Mouse (Mus musculus): ENCODE results near the gene Pfn1. TPM values are rescaled to one million over a fixed set of nuclear protein-coding genes. Genes with fewer than 3 reads are reported as not detected.

The Pfn1 gene
- polyA plus RNA-seq, 1 experiment from 2014 or later, result 1,326 TPM

DNA sequence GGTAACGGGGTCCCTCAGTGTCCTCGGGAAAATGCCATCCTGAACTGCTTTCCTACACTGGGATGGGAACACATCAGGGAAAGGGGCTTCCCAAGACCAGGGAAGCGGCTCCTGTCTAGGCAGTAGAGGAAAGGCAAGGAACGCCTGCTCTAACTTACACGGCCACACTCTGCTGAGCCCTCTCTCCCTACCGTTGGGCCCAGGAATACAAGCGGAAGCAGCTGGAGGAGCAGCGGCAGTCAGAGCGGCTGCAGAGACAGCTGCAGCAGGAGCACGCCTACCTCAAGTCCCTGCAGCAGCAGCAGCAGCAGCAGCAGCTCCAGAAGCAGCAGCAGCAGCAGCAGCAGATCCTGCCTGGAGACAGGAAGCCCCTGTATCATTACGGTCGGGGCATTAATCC, 47.7 kb downstream of the Pfn1 start:
- peaks cover 17% of the 10 kb centered on the region for H3K36me3 ChIP-seq (ENCODE audit: control insufficient read depth, insufficient read depth, low read length)

DNA sequence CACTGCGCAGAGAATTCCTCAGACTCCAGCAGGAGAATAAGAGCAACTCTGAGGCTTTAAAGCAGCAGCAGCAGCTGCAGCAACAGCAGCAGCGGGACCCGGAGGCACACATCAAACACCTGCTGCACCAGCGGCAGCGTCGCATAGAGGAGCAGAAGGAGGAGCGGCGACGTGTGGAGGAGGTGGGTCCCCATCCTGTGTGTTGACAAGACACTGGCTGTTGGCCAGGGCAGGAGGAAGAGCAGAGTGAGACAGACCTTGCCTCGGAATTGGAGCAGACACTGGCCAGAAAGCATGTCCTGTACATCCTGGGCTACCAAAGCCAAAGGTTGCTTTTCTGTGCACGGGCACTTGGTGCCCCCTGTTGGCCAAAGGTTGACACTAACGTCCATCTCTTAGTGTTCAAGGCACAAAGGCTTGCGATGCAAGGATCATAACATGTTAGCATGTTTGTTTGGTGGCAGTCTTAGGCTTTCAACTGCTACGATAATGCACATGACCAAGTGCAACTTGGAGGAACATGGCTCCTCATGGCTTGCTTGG, 49.3 kb downstream of the Pfn1 start:
- H3K9me3 ChIP-seq (ENCODE audit: control insufficient read depth, low read length), result no peaks in the 10 kb centered on the region
- peaks cover 17% of the 10 kb centered on the region for H3K36me3 ChIP-seq (ENCODE audit: control insufficient read depth, insufficient read depth, low read length)
- no peak overlapping the region for H3K4me2 ChIP-seq
- H3K27ac ChIP-seq (ENCODE audit: low read depth, low read length), result no peak overlapping the region
- no peaks in the 10 kb centered on the region for H3K27me3 ChIP-seq (ENCODE audit: control insufficient read depth, insufficient read depth, low read length)
- H3K4me3 ChIP-seq (ENCODE audit: low read depth, low read length), result no peak overlapping the region
- no peaks in the 10 kb centered on the region for H3K4me1 ChIP-seq (ENCODE audit: control insufficient read depth, insufficient read depth, low read length)
- WGBS, result 69% methylated on average over 14 of the region's 14 CpGs
- DNase-seq (ENCODE audit: low spot score, missing footprints), result peak; percentile 96
- no peak for ATAC-seq (ENCODE audit: low FRiP score)
- H3K9ac ChIP-seq (ENCODE audit: low read length), result no peak overlapping the region

More for the DNA sequence above, 47.7 kb downstream of the Pfn1 start:
- Histone ChIP-seq H3K27ac (ENCODE audit: low read depth, low read length) (no peak overlapping the region), H3K27me3 (ENCODE audit: control insufficient read depth, insufficient read depth, low read length) (no peaks in the 10 kb centered on the region), H3K9ac (ENCODE audit: low read length) (no peak overlapping the region), H3K4me3 (ENCODE audit: low read depth, low read length) (no peak overlapping the region), H3K4me2 (no peak overlapping the region), H3K4me1 (ENCODE audit: control insufficient read depth, insufficient read depth, low read length) (no peaks in the 10 kb centered on the region), H3K9me3 (ENCODE audit: control insufficient read depth, low read length) (no peaks in the 10 kb centered on the region)
- WGBS, result 78% methylated on average over 12 of the region's 12 CpGs
- ATAC-seq (ENCODE audit: low FRiP score), result no peak
- DNase-seq (ENCODE audit: low spot score, missing footprints), result peak; percentile 59

Other genes starting within 250 kb of the Pfn1 start
- 32.5 and 33.7 TPM in 2 replicates for gene Pelp1, start 244.6 kb downstream of the Pfn1 start, polyA plus RNA-seq (2014; fragmentation: Nextera tagmentation; extraction: Ambion mirVana)
- gene Arrb2, start 222.0 kb downstream of the Pfn1 start, polyA plus RNA-seq (2014; fragmentation: Nextera tagmentation; extraction: Ambion mirVana), result 28.9 and 31.3 TPM in 2 replicates
- gene Med11, start 202.7 kb downstream of the Pfn1 start, polyA plus RNA-seq (2014; fragmentation: Nextera tagmentation; extraction: Ambion mirVana), result 37.7 and 42.1 TPM in 2 replicates
- gene Zmynd15, start 195.2 kb downstream of the Pfn1 start, polyA plus RNA-seq (2014; fragmentation: Nextera tagmentation; extraction: Ambion mirVana), result 0.18 and 0.26 TPM in 2 replicates
- gene Cxcl16, start 194.7 kb downstream of the Pfn1 start, polyA plus RNA-seq (2014; fragmentation: Nextera tagmentation; extraction: Ambion mirVana), result 0.50 and 0.82 TPM in 2 replicates
- not detected in 2 replicates for gene Tm4sf5, start 149.4 kb downstream of the Pfn1 start, polyA plus RNA-seq (2014; fragmentation: Nextera tagmentation; extraction: Ambion mirVana)
- gene Vmo1, start 140.0 kb downstream of the Pfn1 start, polyA plus RNA-seq (2014; fragmentation: Nextera tagmentation; extraction: Ambion mirVana), result 0.42 TPM in 1 of 2 replicates, not detected in the other
- 0.18 and 0.22 TPM in 2 replicates for gene Gltpd2, start 135.4 kb downstream of the Pfn1 start, polyA plus RNA-seq (2014; fragmentation: Nextera tagmentation; extraction: Ambion mirVana)
- 826 and 909 TPM in 2 replicates for gene Psmb6, start 129.3 kb downstream of the Pfn1 start, polyA plus RNA-seq (2014; fragmentation: Nextera tagmentation; extraction: Ambion mirVana)
- gene Gm40193, start 121.7 kb downstream of the Pfn1 start, polyA plus RNA-seq (2014; fragmentation: Nextera tagmentation; extraction: Ambion mirVana), result not detected in 2 replicates
- gene Pld2, start 114.6 kb downstream of the Pfn1 start, polyA plus RNA-seq (2014; fragmentation: Nextera tagmentation; extraction: Ambion mirVana), result 3.5 and 4.0 TPM in 2 replicates
- gene Mink1, start 91.8 kb downstream of the Pfn1 start, polyA plus RNA-seq (2014; fragmentation: Nextera tagmentation; extraction: Ambion mirVana), result 12.3 and 12.9 TPM in 2 replicates
- gene 4930544D05Rik, start 38.8 kb downstream of the Pfn1 start, polyA plus RNA-seq (2014; fragmentation: Nextera tagmentation; extraction: Ambion mirVana), result not detected in 2 replicates
- not detected in 2 replicates for gene Chrne, start 35.4 kb downstream of the Pfn1 start, polyA plus RNA-seq (2014; fragmentation: Nextera tagmentation; extraction: Ambion mirVana)
- gene Gp1ba, start 15.5 kb downstream of the Pfn1 start, polyA plus RNA-seq (2014; fragmentation: Nextera tagmentation; extraction: Ambion mirVana), result 0.61 and 0.81 TPM in 2 replicates
- 87.0 and 87.9 TPM in 2 replicates for gene Rnf167, start 7.4 kb downstream of the Pfn1 start, polyA plus RNA-seq (2014; fragmentation: Nextera tagmentation; extraction: Ambion mirVana)
- gene Slc25a11, start 7.2 kb downstream of the Pfn1 start, polyA plus RNA-seq (2014; fragmentation: Nextera tagmentation; extraction: Ambion mirVana), result 134 and 142 TPM in 2 replicates
- gene Eno3, start 2.6 kb upstream of the Pfn1 start, polyA plus RNA-seq (2014; fragmentation: Nextera tagmentation; extraction: Ambion mirVana), result 13.8 and 14.3 TPM in 2 replicates
- 138 and 139 TPM in 2 replicates for gene Spag7, start 14.8 kb upstream of the Pfn1 start, polyA plus RNA-seq (2014; fragmentation: Nextera tagmentation; extraction: Ambion mirVana)
- 6.6 and 6.7 TPM in 2 replicates for gene Camta2, start 33.5 kb upstream of the Pfn1 start, polyA plus RNA-seq (2014; fragmentation: Nextera tagmentation; extraction: Ambion mirVana)
- gene Inca1, start 45.5 kb upstream of the Pfn1 start, polyA plus RNA-seq (2014; fragmentation: Nextera tagmentation; extraction: Ambion mirVana), result 1.3 TPM in 2 replicates
- gene Kif1c, start 45.9 kb upstream of the Pfn1 start, polyA plus RNA-seq (2014; fragmentation: Nextera tagmentation; extraction: Ambion mirVana), result 6.1 and 7.1 TPM in 2 replicates
- 10.2 and 11.0 TPM in 2 replicates for gene Zfp3, start 109.6 kb upstream of the Pfn1 start, polyA plus RNA-seq (2014; fragmentation: Nextera tagmentation; extraction: Ambion mirVana)
- not detected in 2 replicates for gene Scimp, start 157.9 kb upstream of the Pfn1 start, polyA plus RNA-seq (2014; fragmentation: Nextera tagmentation; extraction: Ambion mirVana)
- gene Rabep1, start 190.1 kb upstream of the Pfn1 start, polyA plus RNA-seq (2014; fragmentation: Nextera tagmentation; extraction: Ambion mirVana), result 41.7 and 44.2 TPM in 2 replicates